Mouse (Mus musculus) neural tube, embryonic 14.5 days (tissue): ENCODE measurements around the gene Mob2. TPM values are rescaled to one million over a fixed set of nuclear protein-coding genes. Genes with fewer than 3 reads are reported as not detected.

Source experiments
- ATAC-seq: fragments of 200-750 bp; cut with Nextera tagmentation; 2 replicates; pipeline ENCODE4 v1.8.0; 2017; ENCODE audit warnings: low read depth, mild to moderate bottlenecking, moderate TSS enrichment, moderate library complexity
- H3K27ac ChIP-seq: fragments of 300-500 bp; sonication (generic); 2 replicates; pipeline ENCODE4 v1.5.1; 2014; ENCODE audit warnings: low read depth, mild to moderate bottlenecking, control low read depth, low read length, moderate library complexity, mixed read lengths
- H3K27me3 ChIP-seq: fragments of 300-500 bp; sonication (generic); 2 replicates; pipeline ENCODE4 v1.6.1; 2014; ENCODE audit warnings: low read length; ENCODE audit not compliant: control insufficient read depth, insufficient read depth
- H3K36me3 ChIP-seq: fragments of 300-500 bp; sonication (generic); 2 replicates; pipeline ENCODE4 v1.6.1; 2014; ENCODE audit warnings: low read length, mixed read lengths; ENCODE audit not compliant: control insufficient read depth, insufficient read depth
- H3K4me1 ChIP-seq: fragments of 300-500 bp; sonication (generic); 2 replicates; pipeline ENCODE4 v1.6.1; 2014; ENCODE audit warnings: low read length; ENCODE audit not compliant: control insufficient read depth, insufficient read depth
- H3K4me2 ChIP-seq: fragments of 300-500 bp; sonication (generic); 2 replicates; pipeline ENCODE4 v1.6.1; 2014; ENCODE audit warnings: mild to moderate bottlenecking, low read depth, low read length, control low read depth
- H3K4me3 ChIP-seq: fragments of 300-500 bp; sonication (generic); 2 replicates; pipeline ENCODE4 v1.5.1; 2014; ENCODE audit warnings: low read depth, low read length, control low read depth, mixed read lengths
- H3K9ac ChIP-seq: fragments of 300-500 bp; sonication (generic); replicated peaks from 2 replicates; pipeline ENCODE4 v1.6.1; 2014; ENCODE audit warnings: low read depth, mild to moderate bottlenecking, control low read depth, low read length, mixed read lengths
- H3K9me3 ChIP-seq: fragments of 300-500 bp; sonication (generic); 2 replicates; pipeline ENCODE4 v1.6.1; 2016; ENCODE audit warnings: low read length; ENCODE audit not compliant: control insufficient read depth
- WGBS: fragments of 180-500 bp; shearing (Covaris S2); extraction: QIAGEN DNeasy Blood & Tissue Kit; methylation state at CpG from one replicate; pipeline ENCODE4 v1.1.7; 2014; 5-methylcytosine and 5-hydroxymethylcytosine counted together
- polyA plus RNA-seq: library from polyadenylated mRNA; unstranded; fragments of >200 nt; fragmentation: Nextera tagmentation; extraction: Ambion mirVana; gene quantifications from 2 replicates; pipeline ENCODE4 v1.2.1, GENCODE M21; 2014

The Mob2 gene
- 50.5 and 53.5 TPM in 2 replicates for polyA plus RNA-seq

- Histone ChIP-seq H3K36me3 (no peaks in the 10 kb centered on the region), H3K4me3 (peak within 1 kb of the TSS; percentile 94), H3K9ac (peak within 1 kb of the TSS; percentile 86), H3K4me1 (peaks cover 14% of the 10 kb centered on the region), H3K27me3 (no peaks in the 10 kb centered on the region), H3K27ac (peak within 1 kb of the TSS; percentile 63), H3K4me2 (peak within 1 kb of the TSS; percentile 96), H3K9me3 (no peaks in the 10 kb centered on the region)
- ATAC-seq = peak; percentile 96
- under 1% methylated on average over 45 of the region's 49 CpGs for WGBS
These were observed at the start of gene Mob2 for GRCm38 (mm10) chr7:142060931-142061565. Gene Mob2, minus strand, starts transcription at chr7:142061065.

- H3K9me3 ChIP-seq = no peaks in the 10 kb centered on the region
- no peaks in the 10 kb centered on the region for H3K36me3 ChIP-seq
- 61% methylated on average over 5 of the region's 5 CpGs for WGBS
- no peak overlapping the region for H3K27ac ChIP-seq
- no peaks in the 10 kb centered on the region for H3K4me1 ChIP-seq
- H3K27me3 ChIP-seq = no peaks in the 10 kb centered on the region
- no peak overlapping the region for H3K9ac ChIP-seq
- no peak for ATAC-seq
- H3K4me3 ChIP-seq = no peak overlapping the region
- no peak overlapping the region for H3K4me2 ChIP-seq
These were observed 43.9 kb upstream of the Mob2 start for GRCm38 (mm10) chr7:142104747-142105146.

DNA sequence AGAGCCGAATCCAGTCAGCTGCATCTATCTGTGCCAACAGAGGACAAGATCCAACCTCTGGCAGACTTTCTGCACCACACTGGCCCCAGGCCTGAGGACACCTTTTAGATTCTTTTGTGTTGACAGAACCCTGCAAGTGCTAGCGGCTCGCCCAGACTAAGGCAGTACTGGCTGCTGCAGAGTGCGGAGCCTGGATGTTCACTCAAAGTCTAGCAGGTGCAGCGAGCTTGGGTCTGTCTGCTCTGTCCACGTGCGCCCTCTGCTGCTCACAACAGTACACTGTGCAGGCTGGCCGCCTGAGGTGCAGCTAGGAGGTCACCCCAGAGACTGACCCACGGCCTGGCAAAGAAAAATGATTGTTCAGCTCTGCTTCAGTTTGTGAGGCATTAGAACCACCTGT is 36.9 kb upstream of the Mob2 start:
- H3K27ac ChIP-seq = no peak overlapping the region
- H3K4me1 ChIP-seq = peaks cover 21% of the 10 kb centered on the region
- ATAC-seq = peak; percentile 44; the same call in 1 of the 2 replicates
- H3K9me3 ChIP-seq = no peaks in the 10 kb centered on the region
- no peaks in the 10 kb centered on the region for H3K36me3 ChIP-seq
- peak overlapping the region; percentile 20; the same call in 1 of the 2 replicates for H3K4me2 ChIP-seq
- peak overlapping the region; percentile 16; the same call in 1 of the 2 replicates for H3K9ac ChIP-seq
- no peak overlapping the region for H3K4me3 ChIP-seq
- WGBS = 10% methylated on average over 9 of the region's 9 CpGs
- no peaks in the 10 kb centered on the region for H3K27me3 ChIP-seq

DNA sequence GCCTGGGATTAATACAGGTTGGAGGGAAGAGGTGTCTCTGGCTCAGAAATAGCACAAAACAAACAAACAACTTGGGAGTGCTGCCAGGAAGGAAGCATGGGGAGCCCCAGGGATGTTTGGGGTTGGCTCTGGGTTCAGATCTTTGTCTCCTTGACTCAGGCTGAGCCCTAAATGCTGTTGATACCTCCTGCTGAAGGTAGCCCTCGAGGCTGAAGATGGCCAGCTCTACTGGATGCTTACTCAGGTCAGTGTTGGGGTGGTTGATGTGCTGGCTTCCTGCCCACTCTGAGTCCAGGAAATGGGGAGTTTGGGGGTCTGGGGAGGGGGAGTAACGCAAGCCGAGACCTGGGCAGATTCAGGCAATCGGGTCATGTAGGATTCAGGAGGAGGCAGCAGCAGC is 35.8 kb upstream of the Mob2 start:
- ATAC-seq = no peak
- no peak overlapping the region for H3K9ac ChIP-seq
- H3K9me3 ChIP-seq = no peaks in the 10 kb centered on the region
- H3K27ac ChIP-seq = no peak overlapping the region
- H3K4me3 ChIP-seq = no peak overlapping the region
- no peaks in the 10 kb centered on the region for H3K27me3 ChIP-seq
- 71% methylated on average over 4 of the region's 4 CpGs for WGBS
- no peaks in the 10 kb centered on the region for H3K36me3 ChIP-seq
- peak overlapping the region; percentile 88 for H3K4me2 ChIP-seq
- H3K4me1 ChIP-seq = peaks cover 32% of the 10 kb centered on the region

DNA sequence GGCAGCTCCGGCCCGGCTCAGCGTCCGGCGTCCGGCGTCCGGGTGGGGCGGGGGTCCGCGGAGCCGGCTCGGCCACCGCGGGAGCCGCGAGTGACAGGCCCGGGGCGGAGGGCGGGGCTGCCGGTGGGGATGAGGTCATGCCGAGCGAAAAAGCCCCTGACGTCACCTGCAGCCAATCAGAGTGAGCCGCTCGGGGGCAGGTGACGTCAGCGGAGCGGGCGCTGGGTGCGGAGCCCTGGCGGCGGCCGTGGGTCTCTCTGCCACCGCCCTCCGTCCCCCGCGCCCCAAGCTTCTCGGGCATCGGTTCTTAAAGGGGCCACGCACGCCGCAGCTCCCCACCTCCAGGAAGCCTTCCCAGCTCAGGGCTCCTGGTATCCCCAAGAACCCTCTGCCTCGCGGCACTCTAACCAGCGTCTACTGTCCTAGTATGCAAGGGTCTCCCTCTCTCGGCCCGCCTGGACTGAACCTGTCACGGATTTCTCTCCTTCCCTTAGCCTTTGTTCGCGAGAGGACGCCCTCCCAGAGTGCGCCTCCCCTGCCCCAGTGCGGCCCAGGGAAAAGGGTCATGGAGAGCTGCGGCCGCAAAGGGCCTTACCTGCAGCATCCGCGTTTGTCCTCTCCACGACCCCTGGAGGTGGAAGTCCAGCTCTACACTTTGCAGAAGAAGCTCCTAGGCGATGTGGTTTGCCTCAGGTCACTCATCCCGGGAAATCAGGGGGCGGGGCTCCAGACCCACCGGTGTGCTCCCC is 34.5 kb upstream of the Mob2 start, which contains the start of gene Dusp8:
Dusp8 (minus strand) TSS at position 661 of the 749 bp plus-strand sequence.
- peak within 1 kb of the TSS; percentile 91 for H3K4me3 ChIP-seq
- WGBS = under 1% methylated on average over 60 of the region's 63 CpGs
- H3K4me2 ChIP-seq = peak within 1 kb of the TSS; percentile 88
- no peaks in the 10 kb centered on the region for H3K36me3 ChIP-seq
- peak within 1 kb of the TSS; percentile 100 for H3K9ac ChIP-seq
- H3K4me1 ChIP-seq = peaks cover 45% of the 10 kb centered on the region
- ATAC-seq = peak; percentile 80
- H3K27me3 ChIP-seq = no peaks in the 10 kb centered on the region
- no peaks in the 10 kb centered on the region for H3K9me3 ChIP-seq
- H3K27ac ChIP-seq = peak within 1 kb of the TSS; percentile 96

DNA sequence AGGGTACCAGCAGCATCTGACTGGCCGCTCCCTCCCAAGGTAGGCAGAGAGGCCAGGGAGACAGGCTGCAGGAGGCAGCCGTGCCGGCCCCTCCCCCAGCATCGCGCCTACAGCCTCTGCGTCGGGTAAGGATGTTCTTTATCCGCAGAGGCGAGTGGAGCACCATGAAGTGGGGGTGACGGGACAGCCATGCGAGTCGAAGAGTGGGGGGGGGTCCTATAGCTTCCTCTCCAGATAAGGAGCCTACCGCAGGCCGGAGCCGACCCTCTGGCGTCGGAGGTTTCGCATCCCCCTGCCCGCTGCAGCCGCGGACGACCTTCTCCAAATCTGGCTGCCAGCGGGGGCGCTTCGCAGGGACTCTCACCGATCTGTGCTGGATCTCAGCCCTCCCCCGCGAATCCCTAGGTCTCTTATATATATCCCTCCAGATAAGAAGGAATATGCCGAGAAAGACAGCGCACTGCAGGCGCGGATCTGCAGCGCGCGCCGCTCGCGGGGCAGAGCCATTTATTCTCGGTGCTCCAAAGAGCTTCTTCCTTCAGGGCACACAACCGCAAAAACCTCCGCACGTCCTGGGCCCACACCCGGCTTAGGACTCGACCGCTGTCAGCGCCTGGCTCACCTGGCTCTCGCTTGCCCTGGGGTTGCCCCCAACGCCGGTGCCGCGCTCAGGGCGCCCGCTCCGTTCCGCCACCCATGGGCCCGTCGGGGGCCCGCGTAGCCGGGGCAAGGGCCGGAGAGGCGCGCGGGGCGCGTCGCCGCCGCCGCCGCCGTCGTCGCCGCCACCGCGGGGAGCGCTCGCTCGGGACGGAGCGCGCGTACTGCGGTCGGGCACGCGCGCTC is 33.7 kb upstream of the Mob2 start:
- Histone ChIP-seq H3K4me1 (peaks cover 53% of the 10 kb centered on the region), H3K27ac (peak overlapping the region; percentile 96), H3K4me3 (peak overlapping the region; percentile 91), H3K9ac (peak overlapping the region; percentile 100), H3K36me3 (no peaks in the 10 kb centered on the region), H3K9me3 (no peaks in the 10 kb centered on the region), H3K27me3 (no peaks in the 10 kb centered on the region), H3K4me2 (peak overlapping the region; percentile 88)
- under 1% methylated on average over 77 of the region's 89 CpGs for WGBS
- ATAC-seq = peak; percentile 11

GRCm38 (mm10) chr7:142093696-142094240 is 32.9 kb upstream of the Mob2 start:
- Histone ChIP-seq H3K4me1 (peaks cover 61% of the 10 kb centered on the region), H3K27ac (peak overlapping the region; percentile 96), H3K4me3 (peak overlapping the region; percentile 91), H3K36me3 (no peaks in the 10 kb centered on the region), H3K4me2 (peak overlapping the region; percentile 88), H3K27me3 (no peaks in the 10 kb centered on the region), H3K9me3 (no peaks in the 10 kb centered on the region), H3K9ac (peak overlapping the region; percentile 100)
- WGBS = 15% methylated on average over 6 of the region's 6 CpGs
- no peak for ATAC-seq

GRCm38 (mm10) chr7:142092991-142093390 is 32.1 kb upstream of the Mob2 start:
- Histone ChIP-seq H3K9ac (peak overlapping the region; percentile 100), H3K36me3 (peaks cover 3% of the 10 kb centered on the region; the same call in 1 of the 2 replicates), H3K4me3 (peak overlapping the region; percentile 91), H3K27me3 (no peaks in the 10 kb centered on the region), H3K9me3 (no peaks in the 10 kb centered on the region), H3K4me1 (peaks cover 69% of the 10 kb centered on the region), H3K27ac (peak overlapping the region; percentile 96), H3K4me2 (peak overlapping the region; percentile 88)
- ATAC-seq = no peak
- WGBS = 22% methylated on average over 1 of the region's 1 CpGs
